Mouse (Mus musculus) kidney, postnatal 10 days (tissue): ENCODE results near the gene Ncoa5.

Experiments
- DNase-seq: peaks from one replicate; pipeline ENCODE4 v3.0.0; 2021; ENCODE audit warnings: mixed read lengths

Gene Ncoa5

DNA sequence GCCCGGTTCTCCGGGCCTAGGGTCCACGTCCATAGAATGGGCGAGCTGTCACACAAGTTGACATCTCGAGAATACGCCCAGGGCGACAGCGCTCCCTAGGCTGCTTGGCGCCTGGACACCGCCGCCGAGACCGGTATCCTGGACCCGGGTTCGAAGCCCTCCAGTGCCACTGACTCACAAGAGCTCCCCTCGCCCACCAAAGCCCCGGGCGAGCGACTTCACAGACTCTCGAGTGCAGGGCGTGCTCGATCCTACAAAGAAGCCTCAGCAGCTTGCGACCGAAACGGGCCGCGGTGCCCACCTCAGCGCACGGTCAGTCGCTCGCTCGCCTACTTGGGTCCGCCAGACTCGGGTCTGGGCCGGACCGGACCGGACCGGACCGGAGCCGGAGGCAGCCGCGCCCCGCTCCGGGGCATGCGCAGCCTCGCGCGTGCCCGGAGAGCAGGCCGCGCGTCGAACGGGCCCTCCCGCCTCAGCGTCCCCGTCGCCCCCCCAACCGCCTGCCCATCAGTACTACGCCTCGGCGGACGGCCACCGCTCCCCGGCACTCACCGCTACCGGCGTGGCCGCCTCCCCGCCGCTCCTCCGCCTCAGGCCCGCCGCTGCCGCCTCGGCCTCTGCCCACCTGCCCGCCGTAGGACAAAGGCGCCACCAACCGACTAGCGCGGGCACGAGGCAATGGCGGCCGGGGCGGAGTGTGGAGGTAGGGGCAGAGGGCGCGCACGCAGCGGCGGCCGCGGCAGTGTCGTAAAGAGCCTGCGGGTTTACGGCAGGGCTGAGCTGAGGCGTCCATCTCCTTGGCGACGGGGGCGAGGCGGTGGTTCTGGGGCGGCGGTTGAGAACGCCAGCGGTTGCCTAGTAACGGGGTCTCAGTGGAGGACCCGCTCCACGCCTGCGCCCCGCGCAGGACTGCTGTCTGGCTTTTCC lies at the start of gene Ncoa5:
Gene Ncoa5, minus strand, starts transcription at position 737 of the 927 bp plus-strand sequence.
- DNase-seq, result peak; percentile 99

DNA sequence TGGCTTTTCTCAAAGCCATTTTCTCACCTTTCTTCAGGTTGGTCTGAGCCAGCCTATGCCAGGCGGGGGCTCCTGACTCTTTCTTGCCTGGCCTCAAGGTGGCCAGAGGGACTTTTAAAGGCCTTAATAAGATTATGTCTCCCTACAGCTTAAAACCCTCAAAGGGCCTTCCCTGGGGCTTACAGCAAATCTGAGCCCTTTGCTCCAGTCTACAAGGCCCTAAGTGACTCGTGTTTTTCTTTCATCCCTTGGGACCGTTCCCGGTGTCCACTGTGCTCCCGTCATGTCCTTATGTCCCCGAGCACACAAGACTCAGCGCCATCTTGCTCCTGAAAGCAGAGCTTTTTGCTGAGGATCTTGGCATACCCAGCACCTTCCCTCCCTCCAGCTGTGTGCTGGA lies 46.6 kb upstream of the Ncoa5 start:
- no peak for DNase-seq

DNA sequence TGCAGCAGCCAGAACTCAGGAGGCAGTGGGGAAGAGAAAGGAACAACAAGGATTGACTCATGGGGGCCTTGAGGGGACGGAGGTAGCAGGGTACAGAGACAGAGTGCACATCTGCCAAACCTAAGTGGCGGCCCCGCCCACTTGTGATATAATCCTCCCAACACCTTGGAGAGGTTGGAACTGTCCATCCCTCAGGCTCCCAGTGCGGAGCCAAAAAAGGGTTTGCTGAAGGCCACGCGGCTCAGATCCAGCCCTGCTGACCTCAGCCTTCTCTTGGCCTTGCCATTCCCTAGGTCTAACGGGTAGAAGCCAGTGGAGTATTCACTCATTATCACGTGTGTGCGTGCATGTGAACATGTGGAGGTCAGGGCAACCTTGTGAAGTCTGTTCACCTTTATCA lies 46.0 kb upstream of the Ncoa5 start:
- no peak for DNase-seq

DNA sequence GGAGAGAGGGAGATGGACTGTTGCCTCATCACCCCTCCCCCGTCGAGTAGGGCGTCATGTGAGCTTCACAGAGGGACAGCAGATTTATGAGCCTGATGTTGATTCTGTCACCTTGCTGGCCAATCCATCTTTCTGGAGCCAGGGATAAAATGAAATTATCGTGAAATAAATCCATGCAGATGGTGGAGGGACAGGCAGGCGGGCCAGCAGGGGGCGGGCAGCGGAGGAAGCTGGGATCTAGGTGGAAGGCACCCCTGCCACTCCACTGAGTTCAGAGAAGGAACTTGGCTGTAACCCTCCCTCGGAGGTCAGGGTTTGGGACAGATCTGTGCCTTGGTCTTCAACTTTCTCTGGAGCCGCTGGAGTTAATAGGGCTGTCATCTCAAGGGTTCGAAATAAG lies 43.9 kb upstream of the Ncoa5 start:
- DNase-seq, result peak; percentile 62

DNA sequence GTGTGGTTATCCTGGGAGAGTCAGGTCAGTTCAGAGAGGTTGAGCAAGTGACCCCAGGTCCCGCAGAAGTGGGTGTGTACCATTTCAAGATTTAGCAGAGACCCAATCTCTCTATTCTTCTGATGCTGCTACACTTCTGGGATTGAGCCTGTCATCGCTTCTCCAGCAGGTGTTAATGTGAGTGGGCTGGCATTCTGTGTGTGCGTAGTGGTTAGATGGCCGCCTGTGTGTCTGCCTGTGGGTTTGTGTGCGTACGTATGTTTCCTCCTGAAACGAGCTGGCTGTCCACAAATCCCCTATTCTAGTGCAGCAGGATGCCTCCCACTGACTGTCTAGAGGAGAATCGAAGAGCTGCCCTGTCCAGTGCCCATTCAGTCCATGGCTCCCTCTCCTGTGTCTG lies 43.4 kb upstream of the Ncoa5 start:
- no peak for DNase-seq

DNA sequence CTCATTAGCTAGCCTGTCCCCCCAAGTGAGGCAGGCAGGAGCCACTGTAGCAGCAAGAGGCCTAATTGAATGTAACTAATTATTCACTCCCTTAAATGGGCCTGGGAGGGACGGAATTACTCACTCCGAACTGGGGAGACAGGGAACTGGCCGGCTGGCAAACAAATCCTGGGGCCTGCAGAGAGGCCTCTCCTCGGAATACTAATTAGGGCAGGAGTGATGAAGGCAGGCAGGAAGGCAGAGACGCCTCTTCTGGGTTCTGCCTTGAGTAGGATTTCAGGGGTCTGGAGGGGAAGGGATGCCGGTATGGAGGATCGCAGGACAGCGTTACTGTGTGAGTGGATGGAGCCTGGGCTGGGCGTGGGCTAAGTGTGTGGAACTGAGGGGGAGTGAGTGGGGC lies 42.4 kb upstream of the Ncoa5 start:
- DNase-seq, result no peak

DNA sequence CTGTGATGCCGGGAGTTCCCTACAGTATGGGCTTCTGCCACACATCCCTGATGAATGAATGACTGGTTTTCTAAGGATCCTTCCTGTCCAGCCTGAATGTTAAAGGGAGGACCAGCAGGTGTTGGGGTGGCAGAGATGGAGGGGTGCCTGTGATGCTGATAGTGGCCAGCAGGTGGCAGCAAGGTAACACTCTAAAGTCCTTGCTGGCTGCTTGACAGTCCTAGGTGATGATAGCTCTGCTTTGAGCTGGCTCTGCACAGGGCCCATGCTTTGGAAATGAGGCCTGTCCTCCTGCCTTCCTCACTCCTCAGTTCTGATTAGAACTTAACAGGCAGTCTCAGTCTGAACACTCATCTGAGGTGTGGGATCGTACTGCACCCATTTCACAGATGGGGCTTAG lies 40.3 kb upstream of the Ncoa5 start:
- peak; percentile 86 for DNase-seq

DNA sequence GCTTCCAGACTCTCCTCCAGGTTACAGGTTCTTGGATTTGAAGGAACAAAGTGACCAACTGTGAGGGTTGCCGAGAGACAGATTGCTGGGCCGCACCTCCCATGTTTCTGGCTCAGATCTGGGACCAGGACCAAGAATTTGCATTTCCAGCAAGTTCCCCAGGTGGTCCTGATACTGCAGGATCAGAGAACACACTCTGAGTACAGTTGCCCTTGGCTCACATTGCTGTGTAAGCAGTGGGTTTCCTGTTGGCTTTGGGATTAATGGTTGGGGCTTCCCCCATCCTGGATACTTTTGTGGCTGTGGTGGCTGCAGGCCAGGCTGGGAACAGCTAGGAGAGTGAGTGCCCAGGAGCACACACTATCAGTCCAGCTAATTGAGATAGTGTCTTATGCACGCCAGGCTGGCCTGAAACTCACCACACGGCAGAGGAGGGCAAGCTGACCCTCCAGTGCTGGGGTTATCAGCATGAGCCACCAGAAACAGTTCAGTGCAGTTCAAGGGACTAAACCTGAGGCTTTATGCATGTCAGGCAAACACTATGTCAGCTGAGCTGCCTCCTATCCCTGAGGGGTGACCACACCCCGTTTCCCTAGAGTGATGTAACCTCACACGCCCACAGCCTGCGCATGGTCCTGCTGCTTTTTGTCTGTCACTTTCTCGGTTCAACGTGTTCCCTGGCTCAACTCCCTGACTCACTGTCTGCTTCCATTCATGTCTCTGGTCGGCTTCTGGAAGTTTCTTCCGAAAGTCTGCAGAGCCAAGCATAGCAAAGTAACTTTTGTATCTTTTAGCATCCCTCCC lies 39.6 kb upstream of the Ncoa5 start:
- no peak for DNase-seq

DNA sequence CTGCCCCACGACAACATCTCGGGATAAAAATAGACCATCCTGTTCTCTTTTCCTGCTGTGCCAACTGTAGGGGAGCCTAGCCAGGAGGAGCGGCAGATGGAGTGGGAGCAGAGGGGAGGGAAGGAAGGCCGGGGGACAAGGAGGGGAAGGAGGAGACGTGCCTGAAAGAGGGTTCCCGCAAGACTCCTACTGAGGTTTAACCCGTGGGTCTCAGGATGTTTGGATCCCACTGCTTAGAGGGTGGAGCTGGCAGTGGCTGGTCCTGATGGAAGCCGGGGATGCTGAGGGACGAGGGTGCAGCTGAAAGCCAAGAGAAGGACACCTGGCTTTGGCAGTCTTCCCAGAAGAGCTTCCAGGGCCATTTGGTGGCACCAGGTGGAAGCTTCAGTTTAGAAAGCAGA lies 38.7 kb upstream of the Ncoa5 start:
- DNase-seq, result no peak

DNA sequence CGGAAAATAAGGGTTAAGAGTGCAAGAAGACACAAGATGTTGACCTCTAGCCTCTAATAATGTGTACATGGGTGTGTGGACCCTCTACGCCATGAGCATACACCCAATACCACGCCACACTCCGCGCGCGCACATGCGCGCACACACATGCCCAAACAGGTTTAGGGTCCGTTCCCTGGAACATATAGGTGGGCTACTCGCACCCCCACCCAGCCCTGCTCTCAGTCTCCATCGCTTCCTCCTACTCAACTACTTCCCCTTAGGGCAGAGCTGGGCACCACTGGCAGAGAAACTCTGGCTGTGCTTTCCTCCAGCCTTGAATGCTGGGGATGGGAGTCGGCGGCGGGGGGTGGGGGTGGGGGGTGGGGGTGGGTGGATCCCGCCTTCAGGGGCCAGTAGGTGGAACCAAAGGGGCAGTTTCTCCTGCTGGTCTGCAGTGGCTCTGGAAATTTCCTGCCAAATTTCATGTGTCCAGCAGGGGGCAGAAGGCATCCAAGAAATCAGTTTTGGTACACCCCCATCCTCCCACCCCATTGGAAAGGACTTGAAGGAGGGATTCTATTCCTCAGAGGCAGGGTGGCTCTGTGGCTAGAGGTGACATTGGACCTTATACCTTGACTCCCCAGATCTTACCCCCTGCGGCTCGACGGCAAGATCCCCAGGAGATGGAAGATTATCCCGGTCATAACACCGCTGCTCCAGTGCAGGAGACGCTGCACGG lies 35.6 kb upstream of the Ncoa5 start:
- DNase-seq, result peak; percentile 77

DNA sequence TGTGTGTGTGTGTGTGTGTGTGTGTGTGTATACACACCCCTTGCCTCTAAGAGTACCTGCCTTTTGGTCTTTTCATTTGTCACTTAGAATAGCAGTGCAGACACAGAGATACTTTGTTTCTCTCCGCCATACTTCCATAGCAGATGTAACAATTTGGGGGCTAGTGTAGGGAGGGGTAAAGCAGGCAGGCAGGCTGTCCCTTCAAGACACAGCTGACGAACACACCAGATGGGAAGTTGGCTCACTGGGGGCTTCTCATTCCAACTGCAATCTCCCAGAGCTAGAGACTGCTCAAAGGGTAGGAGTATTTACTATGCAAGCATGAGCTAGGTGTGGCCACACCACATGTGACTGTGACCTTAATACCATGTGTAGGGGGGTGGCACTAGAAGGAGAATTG lies 34.1 kb upstream of the Ncoa5 start:
- no peak for DNase-seq

DNA sequence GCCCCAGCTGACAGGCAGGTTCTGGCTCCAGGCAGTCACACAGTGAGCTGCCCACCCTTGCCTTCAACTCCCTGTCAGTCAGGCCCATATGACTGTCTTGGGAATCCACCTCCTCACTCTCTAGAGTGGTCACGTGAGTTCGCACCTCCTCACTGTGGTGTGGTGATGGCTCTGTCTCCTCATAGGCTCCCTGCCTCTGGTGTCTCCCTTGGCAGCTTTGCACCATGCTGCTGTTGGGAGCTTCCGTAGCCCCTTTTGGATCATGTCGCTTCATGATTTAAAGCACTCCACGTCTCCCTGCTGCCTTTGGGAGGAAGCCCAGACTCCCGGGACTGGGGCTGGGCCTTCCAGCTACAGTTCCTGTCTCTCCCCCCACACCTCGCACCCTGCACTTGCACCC lies 29.8 kb upstream of the Ncoa5 start:
- peak; percentile 61 for DNase-seq

DNA sequence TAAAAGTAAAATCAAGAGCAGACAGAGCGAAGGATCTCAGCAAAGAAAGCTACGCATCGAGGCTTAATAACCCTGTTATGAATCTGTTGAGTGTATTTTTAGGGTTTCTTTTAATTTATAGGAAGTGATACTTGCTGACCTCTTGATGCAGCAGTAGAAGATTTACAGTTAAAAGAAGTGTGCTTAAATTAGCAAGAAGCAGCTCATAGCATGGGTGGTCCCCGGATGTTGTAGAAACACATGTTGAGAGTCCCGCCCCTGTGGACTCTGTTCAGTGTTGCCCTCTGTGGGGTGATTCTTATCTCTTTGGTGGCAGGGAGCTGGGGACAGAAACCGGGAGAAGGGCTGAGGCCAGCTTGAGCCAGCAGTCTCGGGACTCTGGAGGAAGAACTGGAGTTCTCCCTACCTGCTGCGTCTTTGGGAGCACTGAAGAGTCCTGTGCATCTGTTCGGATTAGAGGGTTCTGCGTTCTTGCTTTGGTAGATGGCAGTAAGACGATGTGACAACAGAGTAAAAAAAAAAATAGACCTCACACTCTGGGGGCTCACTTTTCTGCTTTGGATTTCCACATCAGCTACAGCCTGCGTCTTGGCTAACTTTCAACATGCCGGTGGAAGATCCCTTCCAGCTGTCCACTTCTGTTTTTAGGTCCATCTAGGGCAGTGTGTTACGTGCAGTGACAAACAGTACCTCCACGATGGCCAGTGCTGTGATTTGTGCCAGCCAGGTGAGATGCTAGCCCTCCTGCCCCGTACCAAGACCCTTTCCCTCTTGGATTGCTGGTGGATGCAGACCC lies 27.2 kb upstream of the Ncoa5 start:
- DNase-seq, result peak; percentile 69

DNA sequence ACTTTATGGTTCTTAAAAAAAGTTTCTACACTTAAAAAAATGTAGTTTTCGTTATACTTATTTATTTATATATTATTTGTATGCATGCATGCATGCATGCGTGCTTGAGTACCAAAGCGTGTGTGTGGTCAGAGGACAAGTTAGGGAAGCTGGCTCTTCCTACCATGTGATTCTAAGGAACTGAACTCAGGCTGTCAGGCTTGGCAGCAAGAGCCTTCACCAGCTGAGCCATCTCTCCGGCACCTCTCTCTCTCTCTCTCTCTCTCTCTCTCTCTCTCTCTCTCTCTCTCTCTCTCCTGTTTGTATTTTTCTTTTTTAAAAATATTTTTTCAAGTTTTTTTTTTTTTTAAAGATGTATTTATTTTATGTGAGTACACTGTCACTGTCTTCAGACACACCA lies 25.3 kb upstream of the Ncoa5 start:
- DNase-seq, result no peak

DNA sequence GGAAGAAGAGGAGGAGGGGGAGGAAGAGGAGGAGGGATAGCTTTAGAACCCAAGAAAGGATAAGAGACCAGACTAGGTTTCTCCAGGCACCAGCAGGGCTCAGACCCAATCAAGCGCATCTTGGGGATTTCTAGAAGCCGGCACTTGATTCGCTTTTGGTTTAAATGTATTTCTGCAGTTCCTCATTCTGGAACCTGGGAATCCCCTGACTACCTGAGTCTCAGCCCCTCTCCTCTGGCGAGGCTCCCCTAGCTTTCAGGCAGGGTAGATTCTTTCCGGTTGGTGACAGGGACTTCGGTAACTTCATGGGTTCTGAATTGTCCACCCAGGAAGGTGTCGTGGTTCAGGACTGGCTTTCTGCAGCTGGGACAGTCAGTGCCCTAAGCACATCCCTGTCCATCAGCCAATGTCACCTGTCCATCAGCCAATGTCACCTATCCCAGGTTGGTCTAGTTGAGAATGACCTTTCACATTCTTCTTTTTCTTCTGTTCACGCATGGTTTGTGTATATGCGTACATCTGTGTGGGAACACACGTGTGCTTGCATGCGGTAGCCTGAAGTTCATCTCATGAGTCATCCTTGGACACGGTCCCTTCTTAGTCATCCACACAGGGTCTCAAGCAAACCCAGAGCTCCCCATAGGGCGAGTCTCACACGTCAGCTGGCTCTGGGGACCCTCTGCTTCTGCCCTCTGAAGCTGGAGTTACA lies 21.9 kb upstream of the Ncoa5 start:
- DNase-seq, result no peak

DNA sequence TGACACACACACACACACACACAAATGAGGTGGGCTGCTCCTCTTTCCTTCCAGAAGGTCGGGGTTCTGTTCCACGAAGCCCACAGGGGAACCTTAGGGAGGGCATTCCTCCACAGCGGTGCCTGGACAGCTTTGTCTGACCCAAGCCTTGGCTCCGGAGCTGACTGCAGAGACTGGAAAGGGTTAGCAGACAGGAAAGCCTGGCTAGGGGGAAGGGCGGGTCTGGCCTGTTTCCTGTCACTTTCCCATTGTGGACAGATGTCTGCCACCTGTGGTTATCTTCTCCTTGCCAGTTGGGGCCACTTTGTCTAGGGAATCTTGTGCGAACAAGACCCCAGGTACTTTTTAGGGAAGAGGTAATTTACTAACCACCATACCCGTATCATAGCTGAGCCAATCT lies 21.2 kb upstream of the Ncoa5 start:
- DNase-seq, result peak; percentile 71

DNA sequence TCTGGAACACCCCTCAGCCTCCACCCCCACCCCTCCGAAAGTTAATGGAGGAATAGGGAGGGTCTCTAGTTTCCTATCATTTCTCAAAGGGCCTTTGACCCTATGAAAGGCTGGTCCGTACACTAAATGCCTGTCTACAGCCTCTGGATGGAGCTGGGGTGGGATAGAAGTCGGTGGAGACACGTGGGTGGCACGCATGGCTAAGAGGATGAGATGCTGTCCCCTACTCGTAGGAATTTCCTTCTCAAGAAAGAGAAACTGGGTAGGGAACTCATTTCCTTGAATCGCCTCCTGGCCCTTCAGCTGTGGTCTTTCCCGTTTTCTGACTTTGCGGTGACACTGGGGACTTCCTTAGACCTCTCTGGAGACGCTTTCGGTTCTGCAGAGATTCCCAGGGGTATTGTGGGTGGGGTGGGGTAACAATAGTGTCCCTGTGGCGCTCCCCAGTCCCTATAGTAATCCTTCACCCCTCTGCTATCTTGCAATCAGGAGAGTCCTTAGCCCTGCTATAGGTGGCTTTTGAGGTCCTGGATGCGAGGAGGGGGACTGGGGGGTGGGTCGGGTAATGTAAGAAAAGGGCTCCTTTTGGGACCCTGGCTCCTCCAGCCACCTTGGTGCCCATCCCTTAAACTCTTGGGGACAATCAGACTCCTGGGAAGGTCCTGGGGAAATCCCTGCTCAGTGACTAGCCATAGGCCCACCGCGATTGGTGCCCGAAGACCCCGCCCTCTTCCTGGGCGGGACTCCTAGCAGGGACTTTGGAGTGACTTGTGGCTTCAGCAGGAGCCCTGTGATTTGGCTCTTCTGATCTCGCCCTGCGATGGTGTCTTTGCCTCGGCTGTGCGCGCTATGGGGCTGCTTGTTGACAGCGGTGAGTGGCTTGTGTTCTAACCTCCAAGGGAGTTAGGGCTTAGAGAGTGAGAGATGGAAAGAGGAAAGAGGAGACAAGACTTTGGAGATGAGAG lies 20.5 kb upstream of the Ncoa5 start, which contains the start of gene Cd40:
Gene Cd40, plus strand, starts transcription at position 740 of the 965 bp plus-strand sequence.
- DNase-seq, result peak; percentile 89

DNA sequence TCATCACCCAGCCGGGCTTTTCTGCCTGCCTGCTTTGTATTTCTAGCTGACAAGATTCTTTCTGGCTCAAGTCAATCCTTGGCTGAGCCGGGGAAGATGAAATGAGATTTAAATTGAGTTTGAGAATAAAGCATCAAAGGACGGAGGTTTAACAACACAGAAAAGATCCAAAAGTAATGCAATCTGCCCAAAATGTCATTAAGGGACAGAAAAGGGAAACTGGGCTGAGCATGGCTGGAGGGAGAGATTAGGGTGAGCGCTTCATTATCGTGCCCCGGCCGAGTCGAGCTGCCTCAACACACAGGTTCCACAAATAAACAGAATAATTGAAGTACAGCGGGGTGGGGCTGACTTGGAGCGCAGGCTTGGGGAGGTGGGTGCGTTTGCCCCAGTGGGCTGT lies 16.9 kb upstream of the Ncoa5 start:
- DNase-seq, result no peak

DNA sequence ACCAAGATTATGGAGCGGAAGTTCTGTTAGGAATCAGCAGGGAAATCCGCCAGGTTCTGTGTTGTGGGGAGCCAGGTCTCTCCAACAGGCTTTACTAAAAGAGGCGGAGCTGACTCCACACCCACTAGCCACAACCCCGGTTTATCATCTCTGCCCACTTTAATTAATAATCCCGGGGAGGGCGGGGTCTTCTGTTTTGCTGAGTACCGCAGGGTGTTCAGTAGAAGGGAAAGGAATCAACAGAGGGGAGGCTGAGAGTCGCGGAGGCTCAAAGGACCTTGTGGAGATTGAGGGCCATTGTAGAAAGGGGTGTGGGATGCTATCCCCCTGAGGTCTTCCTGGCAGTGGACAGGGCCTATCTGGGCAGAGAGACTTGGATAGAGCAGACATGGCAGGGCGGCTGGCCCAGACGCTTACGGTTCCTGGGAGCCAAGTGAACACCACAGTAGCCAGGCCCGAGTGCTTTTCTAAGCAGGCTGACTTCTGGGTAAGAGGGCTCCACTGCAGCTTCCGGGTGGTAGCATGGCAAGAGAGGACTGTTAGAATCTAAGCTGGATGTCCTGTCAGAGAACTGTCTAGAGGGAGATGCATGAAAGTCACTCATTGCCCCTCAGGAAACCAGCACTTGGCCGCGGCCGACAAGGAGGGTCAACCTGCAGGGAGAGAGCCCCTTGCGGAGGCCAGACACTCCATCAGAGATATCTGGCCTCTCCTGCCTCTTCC lies 16.3 kb upstream of the Ncoa5 start:
- no peak for DNase-seq

DNA sequence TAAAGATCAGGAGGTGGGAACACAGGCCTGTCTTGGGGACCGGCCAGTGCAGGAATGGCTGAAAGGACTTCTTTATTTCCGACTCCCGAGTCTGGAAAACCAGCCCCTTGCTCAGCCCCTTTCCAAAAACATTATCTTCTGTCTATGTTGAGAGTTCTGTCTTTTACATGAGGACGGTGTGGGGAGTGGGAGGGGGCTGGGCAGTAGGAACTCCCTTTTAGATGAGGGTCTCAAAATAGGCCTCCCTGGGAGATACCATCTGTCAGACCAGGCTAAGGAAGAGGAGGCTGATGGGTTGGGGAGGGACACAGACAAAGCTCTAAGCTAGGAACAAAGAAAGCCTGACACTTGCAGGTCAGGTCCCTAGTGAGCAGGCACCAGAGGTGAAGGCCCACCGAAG lies 14.4 kb upstream of the Ncoa5 start:
- DNase-seq, result no peak
